Comparison of ENCODE assay signal across 10 mouse cellular contexts in the genomic region with DNA sequence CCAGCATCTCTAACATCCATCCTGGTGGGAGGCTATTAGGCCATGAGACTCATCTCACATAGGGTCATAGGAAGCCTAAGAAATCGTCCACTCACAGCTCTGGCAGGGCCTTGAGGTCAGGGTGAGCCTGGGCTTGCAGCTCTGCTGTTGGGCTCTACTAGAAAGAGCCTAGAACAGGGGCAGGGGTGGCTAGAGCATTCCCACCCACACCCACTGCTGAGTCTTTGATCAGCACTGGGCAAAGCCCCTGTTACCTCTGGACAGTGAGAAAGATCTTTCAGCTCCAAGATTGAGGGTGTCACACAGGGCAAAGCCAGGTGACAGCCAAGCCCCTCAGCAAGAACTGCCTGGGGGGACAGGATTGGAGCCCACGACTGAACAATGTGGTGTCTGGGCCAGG. TPM values are rescaled to one million over a fixed set of nuclear protein-coding genes. Genes with fewer than 3 reads are reported as not detected.
DNase-seq lines count a peak whose midpoint lies in the region; ATAC-seq lines count a peak whose summit lies in the region.
"Had no signal": no experiment of that assay in that cellular context is flagged by ENCODE, and none has a peak within 500 bp of the region (broad histone marks: within the 10 kb centered on the region; RNA-seq: fewer than 3 reads in every experiment).

No protein-coding gene starts in this region.

- DNase-seq in kidney, postnatal 25 days, result no peak
- no peak for DNase-seq in hindbrain, embryonic 14.5 days (ENCODE audit: low spot score)
- no peak for DNase-seq in right cerebral cortex, postnatal 10 days (ENCODE audit: low spot score in 2 of 2)
- no peak for DNase-seq in embryo, embryonic 9.5 days (ENCODE audit: extremely low spot score)
- DNase-seq in B cell, adult 2 months, result no peak
- DNase-seq: layer of hippocampus, adult 9-11 months; thymus, postnatal 25 days had no signal

- 53% methylated on average over 2 of the region's 2 CpGs for WGBS in kidney, embryonic 15.5 days
- 44% methylated on average over 2 of the region's 2 CpGs for WGBS in embryonic facial prominence, embryonic 15.5 days
- 43% methylated on average over 2 of the region's 2 CpGs for WGBS in hindbrain, embryonic 14.5 days
- 59% methylated on average over 2 of the region's 2 CpGs for WGBS in midbrain, embryonic 15.5 days

- ATAC-seq in kidney, embryonic 15.5 days (replicated peaks; ENCODE audit: low FRiP score), result no peak
- no peak for ATAC-seq in embryonic facial prominence, embryonic 15.5 days (ENCODE audit: insufficient number of reproducible peaks, low FRiP score, low TSS enrichment, low read depth)
- ATAC-seq in hindbrain, embryonic 14.5 days (ENCODE audit: low FRiP score), result no peak; the same call in 1 of the 2 replicates
- ATAC-seq in midbrain, embryonic 15.5 days (replicated peaks), result no peak

- peaks cover 61% of the 10 kb centered on the region for H3K4me1 ChIP-seq in kidney, embryonic 15.5 days
- H3K4me1 ChIP-seq in embryonic facial prominence, embryonic 15.5 days, result peaks cover 61% of the 10 kb centered on the region
- H3K4me1 ChIP-seq in hindbrain, embryonic 14.5 days (replicated peaks; ENCODE audit: control insufficient read depth, insufficient read depth, low read length), result peaks cover 19% of the 10 kb centered on the region
- peaks cover 22% of the 10 kb centered on the region for H3K4me1 ChIP-seq in midbrain, embryonic 15.5 days

- no peak overlapping the region for H3K4me3 ChIP-seq in kidney, embryonic 15.5 days (replicated peaks)
- H3K4me3 ChIP-seq in embryonic facial prominence, embryonic 15.5 days (replicated peaks), result no peak overlapping the region
- H3K4me3 ChIP-seq in hindbrain, embryonic 14.5 days (replicated peaks; ENCODE audit: low read length), result no peak overlapping the region
- H3K4me3 ChIP-seq in midbrain, embryonic 15.5 days, result no peak overlapping the region

- H3K27me3 ChIP-seq in kidney, embryonic 15.5 days, result no peaks in the 10 kb centered on the region
- no peaks in the 10 kb centered on the region for H3K27me3 ChIP-seq in embryonic facial prominence, embryonic 15.5 days
- H3K27me3 ChIP-seq in hindbrain, embryonic 14.5 days (ENCODE audit: control insufficient read depth, insufficient read depth, low read length), result no peaks in the 10 kb centered on the region
- no peaks in the 10 kb centered on the region for H3K27me3 ChIP-seq in midbrain, embryonic 15.5 days (replicated peaks)

- H3K36me3 ChIP-seq in kidney, embryonic 15.5 days, result no peaks in the 10 kb centered on the region
- H3K36me3 ChIP-seq in embryonic facial prominence, embryonic 15.5 days, result no peaks in the 10 kb centered on the region
- H3K36me3 ChIP-seq in hindbrain, embryonic 14.5 days (replicated peaks; ENCODE audit: control insufficient read depth, insufficient read depth), result no peaks in the 10 kb centered on the region
- H3K36me3 ChIP-seq in midbrain, embryonic 15.5 days (replicated peaks), result no peaks in the 10 kb centered on the region

- H3K9me3 ChIP-seq in kidney, embryonic 15.5 days (replicated peaks), result no peaks in the 10 kb centered on the region
- no peaks in the 10 kb centered on the region for H3K9me3 ChIP-seq in embryonic facial prominence, embryonic 15.5 days (replicated peaks)
- no peaks in the 10 kb centered on the region for H3K9me3 ChIP-seq in hindbrain, embryonic 14.5 days (ENCODE audit: control insufficient read depth, low read length)
- no peaks in the 10 kb centered on the region for H3K9me3 ChIP-seq in midbrain, embryonic 15.5 days

- peak overlapping the region; percentile 93 for H3K27ac ChIP-seq in kidney, embryonic 15.5 days
- peak overlapping the region; percentile 97 for H3K27ac ChIP-seq in embryonic facial prominence, embryonic 15.5 days (replicated peaks)
- peak overlapping the region; percentile 82 for H3K27ac ChIP-seq in hindbrain, embryonic 14.5 days
- H3K27ac ChIP-seq in midbrain, embryonic 15.5 days, result peak overlapping the region; percentile 78

- H3K9ac ChIP-seq in kidney, embryonic 15.5 days, result no peak overlapping the region
- H3K9ac ChIP-seq in embryonic facial prominence, embryonic 15.5 days, result no peak overlapping the region
- H3K9ac ChIP-seq in hindbrain, embryonic 14.5 days, result 0 out of 2 replicates have a peak overlapping the region, but pooled peaks have one; percentile 28
- no peak overlapping the region for H3K9ac ChIP-seq in midbrain, embryonic 15.5 days

- no peak overlapping the region for H3K4me2 ChIP-seq in kidney, embryonic 15.5 days
- no peak overlapping the region for H3K4me2 ChIP-seq in embryonic facial prominence, embryonic 15.5 days (replicated peaks)
- no peak overlapping the region for H3K4me2 ChIP-seq in hindbrain, embryonic 14.5 days (replicated peaks)
- no peak overlapping the region for H3K4me2 ChIP-seq in midbrain, embryonic 15.5 days

RNA-seq across cellular contexts. Expression of a gene that starts 57.0 kb away (rescaled TPM):
- 5.1 and 5.3 TPM in 2 replicates for polyA plus RNA-seq in kidney, embryonic 15.5 days (2015; fragmentation: Nextera tagmentation; extraction: Ambion mirVana)
- polyA plus RNA-seq in embryonic facial prominence, embryonic 15.5 days (2015; fragmentation: Nextera tagmentation; extraction: Ambion mirVana), result 7.7 and 8.7 TPM in 2 replicates
- polyA plus RNA-seq in hindbrain, embryonic 14.5 days (2014; fragmentation: Nextera tagmentation; extraction: Ambion mirVana), result 6.1 and 8.7 TPM in 2 replicates
- polyA plus RNA-seq in midbrain, embryonic 15.5 days (2015; fragmentation: Nextera tagmentation; extraction: Ambion mirVana), result 8.2 and 8.9 TPM in 2 replicates

RNA-seq across cellular contexts. Expression of a gene that starts 57.2 kb away (rescaled TPM):
- polyA plus RNA-seq in kidney, embryonic 15.5 days (2015; fragmentation: Nextera tagmentation; extraction: Ambion mirVana), result 152 and 165 TPM in 2 replicates
- polyA plus RNA-seq in embryonic facial prominence, embryonic 15.5 days (2015; fragmentation: Nextera tagmentation; extraction: Ambion mirVana), result 157 and 164 TPM in 2 replicates
- 145 and 148 TPM in 2 replicates for polyA plus RNA-seq in hindbrain, embryonic 14.5 days (2014; fragmentation: Nextera tagmentation; extraction: Ambion mirVana)
- polyA plus RNA-seq in midbrain, embryonic 15.5 days (2015; fragmentation: Nextera tagmentation; extraction: Ambion mirVana), result 111 and 115 TPM in 2 replicates
